Mouse (Mus musculus) layer of hippocampus, postnatal 10 days (tissue): ENCODE measurements around the gene Gatad2b. TPM values are rescaled to one million over a fixed set of nuclear protein-coding genes. Genes with fewer than 3 reads are reported as not detected.
"Not testable (repeated sequence)": the region's sequence is repeated elsewhere in the genome, so short reads cannot be mapped to it uniquely, and the experiment has no call there.

ENCODE experiments used
- DNase-seq, 2 experiments: peaks; one replicate each; pipeline ENCODE4 v3.0.0; 2021; ENCODE audit warnings: low spot score in 2 of 2
- total RNA-seq, 2 experiments: library from RNA; stranded (reverse); gene quantifications; 2 replicates each; pipeline ENCODE4 v1.2.3; 2021

Gene Gatad2b
- total RNA-seq, 2 experiments from 2014 or later, result 79.6 to 94.1 TPM

- peak; percentile 92 for DNase-seq
These were observed 27.7 kb upstream of the Gatad2b start, which contains the start of gene Dennd4b for GRCm38 (mm10) chr3:90265034-90265931. TSS of gene Dennd4b (plus strand) at chr3:90265185.

DNA sequence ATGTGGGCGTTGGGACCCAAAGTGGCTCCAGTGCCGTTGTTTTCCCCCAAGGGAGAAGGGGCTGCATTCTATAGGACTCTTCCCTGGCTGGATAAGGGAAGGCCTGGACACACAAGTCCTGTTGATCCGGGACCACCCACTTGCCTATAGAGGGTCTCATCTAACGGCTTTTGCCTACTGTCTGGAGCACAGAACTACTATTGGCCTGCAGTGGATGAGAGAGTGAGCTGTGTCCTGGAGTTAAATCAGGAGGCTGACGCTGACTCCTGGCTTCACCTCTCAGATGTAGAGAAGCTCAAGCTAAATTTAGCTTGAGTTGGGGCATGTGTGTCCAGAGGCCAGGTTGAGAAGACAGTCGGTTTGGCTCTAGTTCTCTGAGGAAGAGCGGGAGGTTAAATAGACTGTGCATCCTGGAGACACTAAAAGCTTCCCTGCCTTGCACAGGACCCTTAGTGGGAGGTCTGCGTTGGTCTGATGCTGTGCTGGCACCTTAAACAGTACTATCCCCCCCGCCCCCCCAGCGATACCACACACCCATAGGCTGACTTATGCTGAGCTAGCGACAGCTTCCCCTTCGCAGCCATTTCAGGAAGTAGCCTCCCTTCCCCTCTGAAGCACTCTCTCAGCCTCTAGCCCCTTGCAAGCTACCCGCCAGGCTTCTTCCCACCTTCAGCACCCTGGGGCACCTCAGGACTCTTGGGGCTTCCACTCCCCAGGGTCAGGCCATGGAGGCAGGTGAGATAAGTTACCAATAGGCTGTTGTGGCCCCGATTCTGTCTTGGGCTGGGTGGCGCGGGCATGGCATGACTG, 26.8 kb upstream of the Gatad2b start:
- DNase-seq, result no peak

GRCm38 (mm10) chr3:90266901-90267775, 25.8 kb upstream of the Gatad2b start:
- no peak for DNase-seq

DNA sequence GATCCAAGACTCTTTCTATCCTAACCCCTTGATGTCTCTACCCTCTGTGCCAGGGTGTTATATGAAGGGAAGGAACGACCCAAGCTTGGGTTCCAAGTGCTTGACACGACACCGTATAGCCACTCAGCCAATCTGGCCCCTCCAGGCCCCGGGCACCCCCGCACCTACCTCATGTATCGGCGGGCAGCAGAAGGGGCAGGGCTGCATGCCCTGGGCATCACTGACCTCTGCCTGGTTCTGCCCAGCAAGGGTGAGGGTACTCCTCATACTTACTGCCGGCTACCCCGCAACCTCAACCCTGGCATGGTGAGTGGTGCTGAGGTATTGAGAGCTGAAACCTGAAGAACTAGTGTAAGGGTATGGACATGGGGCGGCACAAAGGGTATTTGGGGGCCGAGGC, 24.8 kb upstream of the Gatad2b start:
- DNase-seq, result no peak

- no peak for DNase-seq
These were observed 24.0 kb upstream of the Gatad2b start for GRCm38 (mm10) chr3:90268971-90269370.

GRCm38 (mm10) chr3:90270784-90271183, 22.2 kb upstream of the Gatad2b start:
- DNase-seq, result no peak

DNA sequence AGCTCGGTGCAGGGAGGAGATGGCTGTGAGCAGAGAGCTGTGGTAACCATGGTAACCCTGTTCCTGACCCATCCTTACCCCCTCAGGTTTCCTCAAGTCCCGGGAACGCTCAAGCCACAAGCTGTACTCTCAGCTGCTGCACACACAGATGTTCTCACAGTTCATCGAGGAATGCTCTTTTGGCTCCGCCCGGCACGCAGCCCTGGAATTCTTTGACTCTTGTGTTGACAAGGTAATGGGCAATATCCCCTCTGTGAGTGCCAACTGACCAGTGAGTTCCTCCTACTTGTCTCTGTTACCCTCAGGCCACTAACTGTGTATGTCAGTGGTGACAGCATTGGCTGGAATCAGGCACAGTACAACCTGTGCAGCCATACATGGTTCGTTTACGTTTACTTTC, 20.8 kb upstream of the Gatad2b start:
- no peak for DNase-seq

GRCm38 (mm10) chr3:90273855-90274254, 19.1 kb upstream of the Gatad2b start:
- no peak for DNase-seq

DNA sequence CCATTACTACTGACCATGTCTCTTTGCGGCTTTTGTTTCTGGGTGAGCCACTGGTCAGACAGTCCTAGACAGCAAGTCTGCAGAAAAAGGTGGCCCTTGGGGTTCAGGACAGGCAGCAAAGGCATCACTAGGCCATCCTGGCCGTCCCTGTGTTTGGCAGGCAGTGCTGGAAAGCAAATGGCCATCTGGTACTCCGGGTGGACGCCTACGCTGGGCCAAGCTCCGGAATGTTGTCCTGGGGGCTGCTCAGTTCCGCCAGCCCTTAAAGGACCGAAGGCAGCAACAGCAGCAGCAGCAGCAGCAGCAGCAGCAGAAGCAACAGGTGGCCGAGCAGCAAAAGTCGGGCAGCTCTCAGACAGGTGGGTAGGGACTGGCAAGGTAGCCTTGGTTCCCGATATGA, 17.7 kb upstream of the Gatad2b start:
- DNase-seq, result no peak

GRCm38 (mm10) chr3:90276858-90277257, 16.1 kb upstream of the Gatad2b start:
- DNase-seq, result no peak

DNA sequence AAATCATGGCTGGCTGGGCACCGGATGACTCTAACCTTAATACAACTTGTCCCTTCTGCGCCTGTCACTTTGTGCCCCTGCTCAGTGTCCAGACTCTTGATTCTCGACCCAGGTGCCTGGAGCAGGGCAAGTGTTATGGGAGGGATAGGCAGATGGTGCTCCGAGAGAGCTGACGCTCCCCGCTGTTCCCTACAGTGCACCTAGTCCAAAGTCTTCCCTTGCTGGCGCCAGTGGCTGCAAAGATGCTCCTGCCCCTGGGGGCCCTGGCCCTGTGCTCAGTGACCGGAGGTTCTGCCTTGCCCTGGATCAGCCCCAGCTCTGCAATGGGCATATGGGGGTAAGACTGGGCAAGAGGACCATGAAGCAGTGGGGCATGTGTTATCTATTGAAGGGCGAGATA, 15.2 kb upstream of the Gatad2b start:
- DNase-seq, result no peak

- DNase-seq, result no peak
These were observed 14.8 kb upstream of the Gatad2b start for GRCm38 (mm10) chr3:90278211-90278610.

- no peak for DNase-seq
These were observed 13.8 kb upstream of the Gatad2b start for GRCm38 (mm10) chr3:90279216-90279615.

GRCm38 (mm10) chr3:90279743-90280142, 13.2 kb upstream of the Gatad2b start:
- DNase-seq, result no peak

DNA sequence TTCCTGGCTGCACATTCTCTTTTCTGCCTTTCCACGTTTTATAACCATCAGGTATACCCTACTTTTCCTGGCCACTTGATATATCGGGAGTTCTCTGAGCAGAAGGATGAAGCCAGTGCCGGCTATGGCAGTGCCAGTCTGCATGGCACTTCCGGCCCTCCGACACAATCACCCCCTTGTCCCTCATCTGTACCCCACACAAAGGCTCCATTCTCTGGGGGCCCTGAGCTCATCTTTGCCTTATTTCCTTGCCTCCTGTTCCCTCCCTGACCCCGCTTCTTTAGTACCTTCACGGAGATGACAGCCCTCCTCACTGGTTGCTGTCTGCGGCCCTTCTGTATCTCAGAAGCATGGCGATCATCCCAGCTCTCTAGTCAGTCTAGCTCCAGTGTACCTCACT, 12.3 kb upstream of the Gatad2b start:
- DNase-seq, result no peak

- DNase-seq, result no peak
These were observed 8.8 kb upstream of the Gatad2b start for GRCm38 (mm10) chr3:90284150-90284549.

DNA sequence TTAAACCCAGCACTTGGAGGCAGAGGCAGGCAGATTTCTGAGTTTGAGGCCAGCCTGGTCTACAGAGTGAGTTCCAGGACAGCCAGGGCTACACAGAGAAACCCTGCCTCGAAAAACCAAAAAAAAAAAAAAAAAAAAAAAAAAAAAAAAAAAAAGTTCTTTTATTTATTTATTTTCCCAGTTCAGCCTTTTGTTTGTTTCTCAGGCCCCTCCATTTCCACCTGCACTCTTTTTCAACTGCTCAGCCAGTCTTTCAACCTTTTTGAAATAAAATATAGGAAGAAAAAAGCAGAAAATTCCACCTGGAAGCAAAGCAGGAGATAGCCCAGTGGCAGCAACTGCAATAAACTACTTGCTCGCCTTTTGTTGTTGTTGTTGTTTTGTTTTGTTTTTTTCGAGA, 3.6 kb upstream of the Gatad2b start:
- DNase-seq, result not testable (repeated sequence)

- DNase-seq, result no peak
These were observed 2.4 kb upstream of the Gatad2b start for GRCm38 (mm10) chr3:90290602-90291001.

DNA sequence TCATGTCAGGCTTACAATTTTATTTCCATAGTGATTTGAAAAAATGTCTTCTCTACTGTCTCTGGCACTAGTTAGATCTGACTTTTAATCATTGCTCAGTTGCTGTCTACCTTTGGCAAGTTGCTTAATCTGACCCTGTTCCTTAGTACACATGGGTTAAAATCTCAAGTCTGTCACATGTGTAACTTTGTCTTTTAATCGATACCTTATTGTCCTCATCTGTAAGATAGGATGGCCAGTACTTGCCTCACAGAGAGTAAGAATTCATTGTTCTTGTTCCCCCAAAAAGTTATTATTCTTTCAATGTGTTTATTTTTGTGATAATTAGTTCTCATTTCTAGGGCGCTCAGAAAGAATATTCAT, 1.0 kb upstream of the Gatad2b start:
- no peak for DNase-seq

- peak; percentile 63 to 74 for DNase-seq
These were observed 530 bp downstream of the Gatad2b start for GRCm38 (mm10) chr3:90293352-90294063.

- DNase-seq, result no peak
These were observed 1.1 kb downstream of the Gatad2b start for GRCm38 (mm10) chr3:90294064-90294440.
